Mouse (Mus musculus) frontal cortex, postnatal 36 days (tissue): ENCODE results near the gene Exoc6b.

ENCODE experiments used
- DNase-seq, 2 experiments: peaks; one replicate each; pipeline ENCODE4 v3.0.0; 2022; ENCODE audit warnings: low spot score in 2 of 2

The Exoc6b gene

DNA sequence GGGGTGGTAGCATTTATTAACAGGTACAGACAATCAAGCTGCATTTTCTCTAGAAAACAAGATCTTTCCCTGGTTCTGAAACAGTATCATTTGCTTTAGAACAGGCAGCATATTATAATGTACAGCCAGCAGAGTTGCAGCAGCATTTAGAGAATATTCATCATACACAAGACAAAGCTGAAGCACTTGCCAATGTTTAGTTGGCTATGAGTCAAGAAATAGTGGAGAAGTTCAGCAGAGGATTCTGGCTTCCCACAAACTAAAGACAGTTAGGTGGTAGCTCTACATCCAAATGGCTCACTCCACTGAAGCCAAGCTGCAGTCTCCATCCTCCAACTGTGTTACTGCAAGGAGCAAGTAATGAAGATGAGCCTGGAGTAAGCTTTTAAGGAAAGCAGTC, 342.4 kb downstream of the Exoc6b start:
- DNase-seq: no peak

DNA sequence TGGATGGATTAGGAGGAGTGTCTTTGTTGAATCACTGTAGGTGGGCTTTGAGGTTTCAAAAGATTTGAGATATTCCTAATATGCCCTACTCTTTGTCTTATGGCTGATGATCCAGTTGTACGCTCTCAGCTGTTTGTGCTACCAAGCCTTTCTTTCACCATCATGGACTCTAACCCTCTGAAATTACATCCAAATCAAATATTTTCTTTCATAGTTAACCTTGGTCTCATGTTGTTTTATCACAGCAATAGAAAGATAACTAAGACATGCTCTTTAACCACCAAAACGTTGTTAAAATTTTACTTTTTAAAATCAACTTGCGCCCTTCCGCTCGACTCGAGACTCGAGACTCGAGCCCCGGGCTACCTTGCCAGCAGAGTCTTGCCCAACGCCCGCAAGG, 356.1 kb downstream of the Exoc6b start:
- no peak for DNase-seq

DNA sequence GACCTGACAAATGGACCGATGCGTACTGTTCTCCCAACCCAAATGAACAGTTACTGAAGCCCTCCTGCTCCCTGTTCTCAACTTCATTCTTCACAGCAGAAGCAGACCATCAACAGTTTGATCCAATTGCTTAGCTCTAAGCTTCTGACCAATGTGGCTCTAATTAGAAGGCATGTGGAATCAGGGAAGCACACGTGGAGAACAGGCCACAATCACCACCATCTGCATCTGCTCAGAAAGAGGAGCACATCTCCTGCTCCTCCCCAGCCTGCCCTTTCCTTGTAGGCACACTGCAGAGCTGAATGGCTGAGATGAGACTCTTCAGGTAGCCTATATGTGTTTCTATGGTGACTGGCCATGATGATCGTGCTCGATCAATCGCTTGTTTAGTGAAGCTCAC, 358.5 kb downstream of the Exoc6b start:
- no peak for DNase-seq

DNA sequence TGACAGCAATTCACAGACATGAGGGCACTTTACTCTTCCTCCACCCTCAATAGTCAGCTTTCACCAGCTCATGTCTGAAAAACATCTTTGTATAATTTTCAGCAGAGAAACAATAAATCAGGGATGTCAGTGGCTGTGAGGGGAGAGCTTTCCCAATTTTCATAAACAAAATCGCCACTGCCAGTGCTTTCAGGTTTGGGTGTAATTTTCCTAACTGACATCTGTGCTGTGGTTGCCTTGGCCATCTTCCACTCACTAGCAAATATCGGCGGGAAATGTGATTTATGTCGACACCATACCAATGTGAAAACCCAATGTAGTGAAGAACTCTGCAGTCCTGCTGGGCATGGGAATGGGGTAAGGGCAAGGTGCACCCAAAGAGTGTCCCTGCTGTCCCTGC, 360.7 kb downstream of the Exoc6b start:
- no peak for DNase-seq

DNA sequence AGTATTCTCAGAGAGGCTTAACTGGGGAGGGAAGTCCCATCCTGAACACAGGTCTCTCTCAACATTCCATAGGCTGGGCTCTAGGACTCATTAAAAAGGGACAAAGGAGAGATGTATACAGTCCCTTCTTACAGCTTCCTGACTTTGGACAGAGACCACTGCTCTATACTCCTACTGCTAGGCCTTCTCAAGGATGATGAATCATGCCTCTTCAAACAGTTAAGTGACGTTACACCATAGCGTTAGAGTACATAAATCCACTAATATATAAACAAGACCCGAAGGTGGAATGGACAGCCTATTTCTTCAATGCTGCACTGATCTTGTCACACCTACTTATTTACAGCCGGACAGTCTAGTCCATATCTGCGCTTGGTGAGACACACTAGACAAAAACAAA, 369.7 kb downstream of the Exoc6b start:
- DNase-seq: no peak

DNA sequence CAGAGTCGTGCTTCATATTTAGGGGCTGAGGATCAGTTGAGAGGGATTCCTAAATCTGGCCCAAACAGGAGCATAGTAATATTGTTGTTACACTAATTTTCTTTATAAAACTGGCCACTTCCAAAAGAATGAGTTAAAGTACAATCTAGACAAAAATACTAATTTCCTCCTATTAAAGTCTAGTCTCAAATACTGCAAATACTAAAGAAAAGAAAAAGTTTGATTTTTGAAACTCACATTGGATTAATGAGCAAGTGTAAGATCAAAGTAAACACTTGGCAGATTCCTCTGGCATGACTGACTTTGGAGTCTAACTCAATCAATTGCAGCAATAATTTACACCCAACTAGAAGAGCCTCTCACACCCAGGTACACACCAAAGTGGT, 371.0 kb downstream of the Exoc6b start:
- DNase-seq: no peak

DNA sequence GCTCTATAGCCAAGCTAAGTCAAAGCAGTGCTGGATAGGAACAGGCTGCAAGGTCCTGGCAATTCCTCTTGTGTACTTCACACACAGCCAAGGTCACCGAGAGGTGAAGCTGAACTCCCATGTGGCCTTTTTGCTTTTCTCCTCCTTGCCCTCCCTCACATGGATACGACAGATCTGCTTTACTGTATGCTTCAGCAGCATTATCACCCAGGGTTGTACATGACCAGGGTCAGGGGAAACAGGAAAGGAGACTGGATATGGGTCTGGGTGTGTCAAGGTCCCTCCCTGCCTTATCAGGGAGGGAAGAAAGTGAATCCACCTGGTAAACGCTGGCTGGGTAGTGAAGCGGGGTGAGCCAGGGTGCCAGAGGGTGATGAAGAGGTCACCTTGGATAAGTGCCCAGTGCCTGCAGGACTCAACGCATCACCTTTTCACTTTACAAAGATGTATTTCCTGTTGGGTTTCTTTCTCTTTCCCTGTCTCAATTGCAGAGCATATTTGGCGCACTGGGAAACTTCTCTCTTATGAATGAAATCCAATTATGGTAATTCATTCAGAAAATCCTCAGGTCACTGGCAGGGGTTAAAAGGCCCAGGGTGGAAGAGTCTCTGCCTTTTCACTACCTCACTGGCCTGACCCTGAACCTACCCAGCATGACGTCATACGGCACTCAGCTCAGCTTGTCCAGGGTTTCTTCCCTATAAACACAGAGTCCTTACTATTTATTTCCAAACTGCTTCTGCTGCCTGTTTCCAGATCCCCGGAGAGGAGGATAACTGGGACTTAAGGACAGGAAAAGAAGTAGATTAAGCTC, 371.6 kb downstream of the Exoc6b start:
- no peak for DNase-seq

DNA sequence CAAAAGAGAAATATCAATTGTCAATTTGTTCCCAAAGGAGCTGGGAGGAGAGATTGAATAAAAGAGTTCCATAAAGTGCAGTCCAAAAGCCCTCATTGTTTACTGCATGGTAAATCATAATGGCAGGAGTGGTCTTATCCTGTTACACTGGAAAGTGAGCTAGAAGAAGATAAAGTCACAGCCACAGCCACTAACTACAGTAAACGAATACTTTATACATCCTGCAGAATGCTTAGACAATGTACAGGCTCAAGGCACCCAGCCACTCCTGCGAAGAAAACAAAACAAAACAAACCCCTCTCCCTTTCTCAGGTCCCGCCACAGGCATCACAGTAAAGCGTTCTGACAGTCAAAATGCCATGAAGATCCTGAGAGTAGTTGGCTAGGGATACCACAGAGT, 375.5 kb downstream of the Exoc6b start:
- DNase-seq: no peak

DNA sequence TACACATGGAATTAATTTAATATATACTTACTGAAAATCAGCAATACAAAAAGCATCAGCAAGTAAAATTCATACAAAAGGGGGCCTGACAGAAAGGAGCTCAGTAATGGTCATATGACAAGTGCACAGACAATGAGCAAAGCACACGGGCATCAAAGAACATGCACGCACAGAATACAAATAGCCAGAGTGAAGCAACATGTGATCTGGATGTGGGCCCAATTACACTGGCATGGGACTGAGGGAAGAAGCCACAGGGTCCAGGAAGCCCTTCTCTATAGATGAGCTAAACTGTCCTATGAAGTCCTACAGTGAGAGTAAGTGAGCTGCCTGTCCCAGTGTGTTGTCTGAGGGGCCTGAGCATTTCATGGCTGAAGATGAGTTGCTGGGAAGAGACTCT, 376.1 kb downstream of the Exoc6b start:
- DNase-seq: no peak

DNA sequence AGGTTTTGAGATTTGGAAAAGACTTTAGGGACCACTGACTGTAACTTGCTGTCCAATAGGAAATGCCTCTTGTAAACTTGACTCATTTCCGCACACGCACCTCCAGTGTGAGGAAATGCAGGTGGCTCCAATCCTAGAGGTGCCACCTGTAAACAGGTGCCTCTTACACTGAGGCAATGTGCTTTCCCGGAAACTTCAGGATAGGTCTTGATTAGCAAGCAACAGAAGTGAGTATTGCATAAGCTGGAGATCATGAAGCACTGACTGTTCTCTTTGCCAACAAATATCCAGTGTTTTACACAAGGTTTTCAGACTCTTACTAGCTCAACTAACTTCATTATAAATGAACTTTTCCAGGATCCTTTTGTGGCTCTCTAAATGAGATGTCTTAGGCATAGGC, 377.4 kb downstream of the Exoc6b start:
- DNase-seq: no peak

DNA sequence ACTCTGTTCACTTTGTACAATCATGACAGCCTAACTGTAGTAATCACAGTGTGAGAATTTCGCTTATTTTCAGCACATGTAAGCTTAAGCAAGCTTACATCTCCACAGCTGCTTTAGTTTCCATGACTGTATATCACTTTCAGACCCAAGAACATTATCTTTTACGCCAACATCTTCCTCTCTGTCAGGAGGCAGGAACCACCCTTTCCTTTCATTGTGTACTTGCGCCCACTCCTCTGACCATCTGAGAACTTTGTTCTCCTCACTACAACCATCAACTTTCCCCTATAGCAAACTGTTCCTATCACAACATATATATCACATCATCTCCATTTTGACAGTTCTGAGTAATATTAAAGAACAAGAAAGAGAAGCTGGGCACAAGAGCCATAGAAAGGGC, 391.5 kb downstream of the Exoc6b start:
- DNase-seq: no peak

DNA sequence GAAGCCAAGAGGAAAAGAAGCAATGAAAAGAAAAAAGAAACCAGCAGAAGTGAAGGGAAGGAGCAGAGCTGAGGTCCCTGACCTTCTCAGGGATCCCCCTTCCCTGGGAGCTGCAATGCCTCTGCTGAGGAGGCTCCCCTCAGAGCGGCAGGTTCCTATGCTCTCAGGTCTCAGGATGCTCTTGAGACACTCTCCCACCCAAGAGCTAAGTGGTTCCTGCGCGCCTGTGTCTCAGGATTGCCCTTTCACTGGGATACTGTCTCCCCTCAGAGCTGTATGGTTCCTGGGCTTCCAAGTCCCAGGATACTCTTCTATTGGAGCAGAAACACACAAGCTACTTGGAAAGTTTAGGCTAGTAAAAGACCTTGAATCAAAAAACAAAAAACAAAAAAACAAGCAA, 394.4 kb downstream of the Exoc6b start:
- no peak for DNase-seq

DNA sequence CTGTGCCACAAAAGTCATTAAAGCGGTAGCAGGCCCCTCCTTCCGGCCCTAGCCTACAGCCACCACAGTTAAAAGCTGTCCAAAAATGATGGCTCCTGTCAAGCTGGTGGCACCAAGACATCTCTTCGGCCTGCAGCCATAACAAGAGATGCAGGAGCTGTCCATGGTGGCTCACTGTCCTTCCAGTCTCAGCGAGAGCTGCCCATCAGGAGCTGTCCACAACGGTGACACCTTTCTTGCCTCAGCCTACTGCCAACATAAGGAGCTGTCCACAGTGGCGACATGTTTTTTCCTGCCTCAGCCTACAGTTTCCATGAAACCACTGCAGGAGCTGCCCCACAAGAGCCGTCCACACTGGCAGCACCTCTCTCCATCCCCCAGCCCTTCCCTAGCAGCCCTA, 395.2 kb downstream of the Exoc6b start:
- no peak for DNase-seq

DNA sequence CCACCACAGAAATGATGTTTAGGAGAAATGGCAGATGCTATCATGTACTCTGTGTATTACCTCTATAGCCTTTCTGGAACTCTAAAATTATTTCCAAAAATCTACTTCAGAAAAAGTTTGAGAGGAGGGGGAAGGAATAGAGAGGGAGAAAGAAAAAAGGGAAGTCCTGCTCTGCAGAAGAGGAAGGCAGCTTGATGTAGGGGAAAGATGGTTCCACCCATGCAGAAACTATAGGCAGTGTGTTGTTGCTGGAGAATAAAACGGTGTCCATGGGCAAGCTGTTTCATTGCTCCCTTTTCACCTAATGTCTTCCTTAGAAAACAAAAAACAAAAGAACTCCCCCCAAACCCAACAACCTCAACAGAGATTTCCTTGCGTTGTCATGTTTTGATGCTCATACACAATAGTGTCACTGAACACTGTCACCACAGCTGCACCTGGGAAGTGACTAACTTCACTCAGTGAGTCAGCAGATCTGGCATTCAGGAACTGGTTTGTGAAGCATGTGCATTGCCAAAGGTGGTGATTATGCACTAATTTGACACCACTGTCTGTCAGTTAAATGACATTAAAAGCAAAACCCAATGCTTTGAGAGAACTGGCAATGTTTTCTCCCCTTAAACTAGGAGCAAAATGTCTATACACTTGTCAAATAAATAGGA, 407.7 kb downstream of the Exoc6b start:
- DNase-seq: no peak

DNA sequence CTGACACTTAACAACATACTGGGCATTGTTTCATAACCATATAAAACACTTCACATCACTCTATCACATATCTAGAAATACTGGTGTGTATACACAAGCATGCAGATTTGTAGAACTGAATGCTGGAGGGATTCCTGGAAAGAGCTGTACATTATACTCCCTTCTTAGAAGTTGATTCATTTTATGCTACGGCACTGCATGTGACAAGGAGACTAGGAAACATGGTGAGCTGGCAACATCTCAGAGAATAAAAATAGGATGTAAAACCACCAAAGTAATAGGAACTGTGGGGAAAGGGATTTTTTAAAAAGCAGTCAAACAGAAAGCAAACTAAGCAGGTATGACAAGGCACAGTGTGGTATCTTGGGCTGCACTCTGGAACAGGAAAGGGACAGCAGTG, 408.3 kb downstream of the Exoc6b start:
- DNase-seq: no peak

DNA sequence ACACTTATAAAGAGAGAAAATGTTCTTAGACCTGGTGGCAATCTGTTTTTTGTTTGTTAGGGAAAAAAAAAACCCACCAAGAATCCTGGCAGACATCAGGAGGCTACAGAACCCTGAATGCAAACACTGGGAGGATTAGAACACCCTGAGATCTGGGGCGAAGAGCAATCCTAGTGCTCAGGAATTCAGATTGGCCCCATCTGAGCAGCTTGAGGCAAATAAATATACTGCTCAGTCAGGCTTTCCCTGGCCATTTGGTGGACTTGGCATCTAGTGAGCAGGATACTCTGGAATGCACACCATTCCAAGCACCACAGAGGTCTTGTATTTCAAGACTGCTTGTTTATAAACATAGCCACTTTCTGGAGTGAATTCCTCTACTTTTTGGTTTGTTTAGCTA, 412.2 kb downstream of the Exoc6b start:
- no peak for DNase-seq

DNA sequence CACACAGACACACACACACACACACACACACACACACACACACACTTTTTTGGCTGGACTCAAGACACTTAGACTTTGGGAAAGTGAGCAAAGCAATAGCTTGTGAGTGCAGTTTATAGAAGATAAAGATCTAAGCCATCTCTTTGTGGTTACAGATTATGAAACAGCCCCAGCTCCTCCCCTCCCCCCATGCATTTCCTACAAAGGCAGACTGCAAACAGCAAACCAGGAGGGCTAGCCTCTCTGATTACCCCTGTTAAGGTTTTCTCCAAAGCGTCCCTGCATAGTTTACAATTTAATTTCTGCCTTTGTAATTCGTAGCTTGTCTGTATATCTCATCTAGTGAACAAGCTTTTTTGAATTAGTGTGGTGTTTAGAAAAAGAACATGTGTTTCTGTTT, 412.6 kb downstream of the Exoc6b start:
- no peak for DNase-seq

DNA sequence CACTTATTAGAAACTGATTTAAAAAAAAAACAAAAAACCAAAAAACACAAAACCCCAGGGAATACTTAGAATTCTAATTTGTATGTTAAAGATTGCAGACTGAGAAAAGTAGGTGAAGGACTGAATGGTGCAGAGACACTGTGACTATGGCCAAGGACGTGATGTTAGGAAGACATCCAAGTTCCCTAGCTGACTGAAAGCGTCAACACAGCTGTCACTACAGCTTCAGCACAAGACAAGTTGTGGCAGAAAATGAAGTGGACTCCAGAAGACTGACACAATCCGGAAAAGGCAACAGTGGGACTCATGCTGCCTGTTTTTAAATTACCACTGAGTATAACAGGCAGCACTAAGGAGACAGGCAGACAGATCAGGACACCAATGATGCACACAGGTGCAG, 417.4 kb downstream of the Exoc6b start:
- no peak for DNase-seq

DNA sequence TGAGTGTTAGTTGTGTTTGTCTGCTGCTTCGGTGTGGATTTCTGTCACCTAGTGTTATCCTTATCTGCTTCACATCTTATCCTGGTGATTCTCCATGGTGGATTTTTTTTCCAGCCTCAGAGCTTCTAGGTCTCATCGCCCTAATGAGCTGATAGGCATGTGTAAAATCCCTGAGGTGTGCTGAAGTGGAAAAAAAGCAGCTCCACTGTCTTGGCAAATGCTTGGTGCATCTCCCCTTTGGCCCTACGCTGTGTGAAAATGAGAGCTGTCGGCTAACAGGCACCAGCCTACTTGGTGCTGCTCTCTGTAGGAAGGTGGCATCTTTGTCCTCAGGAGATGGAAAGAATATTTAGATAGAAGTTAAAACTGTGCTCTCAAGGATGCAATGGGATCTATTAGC, 422.1 kb downstream of the Exoc6b start:
- no peak for DNase-seq

DNA sequence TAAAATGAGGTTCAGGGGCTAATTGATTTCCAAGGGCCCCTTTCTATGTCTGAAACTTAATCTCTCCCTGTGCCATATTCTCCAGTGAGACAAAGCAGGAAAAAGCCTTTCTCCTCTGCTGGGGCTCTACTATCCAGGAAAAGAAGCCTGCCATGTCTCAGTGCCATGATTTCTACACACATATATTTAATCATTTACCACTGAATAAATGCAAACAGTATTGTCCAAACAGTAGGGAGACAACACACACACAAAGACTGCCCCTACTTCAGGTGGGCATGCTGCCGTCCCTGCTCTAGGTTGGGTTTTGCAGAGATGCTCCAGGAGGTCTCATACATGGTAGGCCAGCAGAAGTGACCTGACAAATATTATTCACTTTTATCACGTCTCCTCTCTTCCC, 422.6 kb downstream of the Exoc6b start:
- no peak for DNase-seq

DNA sequence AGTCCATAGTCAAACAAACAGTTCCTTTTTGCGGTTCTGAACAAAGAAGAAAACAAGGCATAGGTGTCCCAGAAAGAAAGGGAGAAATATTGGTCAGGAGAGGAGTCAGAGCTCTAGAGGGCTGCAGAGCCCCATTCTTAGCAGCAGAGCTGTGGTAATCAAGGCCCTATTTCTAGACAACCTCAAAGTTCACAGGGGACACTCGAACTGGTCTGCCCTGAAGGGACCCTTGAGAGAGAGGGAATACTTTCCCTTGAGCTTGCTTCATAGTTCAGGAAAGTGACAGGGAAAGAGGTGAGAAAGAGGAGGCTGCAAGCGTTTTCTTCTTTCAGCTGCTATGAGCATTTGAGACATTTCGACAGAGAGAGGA, 428.3 kb downstream of the Exoc6b start:
- no peak for DNase-seq

DNA sequence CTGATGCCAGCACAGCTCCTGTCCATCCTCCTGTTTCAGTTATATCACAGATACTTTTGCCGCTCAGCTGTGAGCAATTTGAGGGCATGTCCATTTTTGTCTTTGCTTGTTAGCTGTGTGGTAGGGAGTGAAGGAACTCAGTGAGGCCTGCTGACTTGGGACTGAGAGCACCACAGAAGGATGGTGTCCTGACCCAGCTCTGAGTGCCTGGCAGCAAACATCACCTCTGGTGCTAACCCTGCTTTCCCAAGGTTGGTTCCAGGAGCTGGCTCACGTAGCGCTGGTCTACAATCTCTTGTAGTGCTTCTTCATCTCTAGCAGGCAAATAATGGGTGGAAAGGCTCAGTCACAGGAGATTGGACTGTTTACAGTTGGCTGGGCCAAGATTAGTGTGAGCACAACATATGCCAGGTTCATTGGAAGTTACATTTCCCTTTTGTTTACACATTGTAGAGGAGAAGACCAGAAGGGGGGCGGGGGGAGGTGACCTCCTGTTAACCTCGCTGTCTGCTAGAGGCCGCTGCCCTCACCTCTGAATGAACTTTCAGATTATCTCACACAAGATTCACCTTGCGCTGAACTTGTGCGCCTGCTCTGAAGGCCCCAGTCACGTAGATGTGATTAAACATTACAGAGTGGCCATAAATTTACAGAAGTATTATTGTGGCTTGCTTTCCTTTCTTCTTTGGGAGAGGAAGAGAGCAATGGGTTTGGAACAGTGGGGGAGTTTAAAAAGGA, 428.8 kb downstream of the Exoc6b start:
- no peak for DNase-seq

DNA sequence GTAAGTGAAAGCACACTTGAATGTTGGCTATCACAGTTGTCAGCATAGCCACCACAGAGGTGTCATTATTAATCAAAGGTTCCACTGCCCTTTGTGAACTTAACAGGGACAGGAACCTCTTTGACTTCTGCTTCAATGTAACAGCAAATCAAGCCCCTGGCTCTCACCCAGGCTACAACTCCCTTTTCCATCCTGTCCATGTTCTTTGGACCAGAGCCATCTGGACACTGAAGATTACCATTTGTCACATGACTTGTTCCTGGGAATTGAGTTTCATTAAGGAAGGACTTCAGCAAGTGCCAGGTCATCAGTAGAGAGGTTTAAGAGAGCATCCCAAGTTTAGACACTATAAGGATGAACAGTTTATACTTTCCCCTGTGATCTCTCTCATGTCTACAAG, 431.1 kb downstream of the Exoc6b start:
- DNase-seq: no peak
